Mouse (Mus musculus): ENCODE data around the gene Frs3. TPM values are rescaled to one million over a fixed set of nuclear protein-coding genes. Genes with fewer than 3 reads are reported as not detected.

Frs3 gene
- polyA plus RNA-seq, 1 experiment from 2014 or later, result 27.1 TPM

DNA sequence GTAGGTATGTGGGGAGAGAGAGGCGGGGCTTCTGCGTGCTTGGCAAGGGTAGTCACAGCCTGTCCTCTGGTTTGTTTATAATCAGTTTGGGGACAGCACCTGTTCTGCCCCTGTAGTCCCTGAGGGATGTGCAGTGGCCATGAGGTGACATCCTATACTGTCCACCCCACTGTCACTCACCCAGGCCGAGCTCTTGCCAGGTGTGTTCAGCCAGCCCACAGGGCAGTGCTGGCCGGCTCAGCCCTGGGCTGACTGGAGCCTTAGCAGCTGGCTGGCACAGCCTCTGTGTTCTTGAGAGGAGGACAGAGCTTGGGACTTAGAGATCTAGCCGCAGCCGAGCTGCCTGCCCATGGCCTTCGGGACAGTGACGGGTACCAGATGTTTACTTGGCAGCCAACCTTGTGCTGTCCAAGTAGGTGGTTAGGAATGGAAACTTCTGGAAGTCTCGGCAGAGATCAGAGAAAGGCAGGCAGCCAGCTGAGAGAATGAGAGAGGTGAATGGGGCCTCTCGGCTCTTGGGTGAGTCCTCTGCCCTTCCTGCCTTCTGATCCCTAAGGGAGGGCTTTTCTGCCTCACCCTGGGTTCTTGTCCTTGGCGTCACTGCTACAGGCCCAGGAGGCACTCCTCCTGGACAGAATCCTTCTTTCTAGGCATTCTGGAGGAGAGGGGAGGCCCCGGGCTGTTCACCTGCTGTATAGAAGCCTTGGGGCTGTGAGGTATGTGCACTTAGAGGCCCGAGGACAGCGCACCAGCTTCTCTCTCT, 60.1 kb downstream of the Frs3 start:
- H3K4me3 ChIP-seq (replicated peaks; ENCODE audit: low read length), result no peak overlapping the region
- ATAC-seq, result no peak
- H3K4me2 ChIP-seq (ENCODE audit: low read length), result no peak overlapping the region
- no peak overlapping the region for H3K9ac ChIP-seq (replicated peaks; ENCODE audit: low read depth, low read length)
- H3K9me3 ChIP-seq (ENCODE audit: control insufficient read depth, low read length), result peaks cover 2% of the 10 kb centered on the region; the same call in 1 of the 2 replicates
- 72% methylated on average over 14 of the region's 14 CpGs for WGBS
- H3K4me1 ChIP-seq (replicated peaks; ENCODE audit: control insufficient read depth, insufficient read depth, low read length), result no peaks in the 10 kb centered on the region
- no peak overlapping the region for H3K27ac ChIP-seq (ENCODE audit: low read length)
- H3K36me3 ChIP-seq (ENCODE audit: control insufficient read depth, insufficient read depth), result no peaks in the 10 kb centered on the region
- H3K27me3 ChIP-seq (replicated peaks; ENCODE audit: control insufficient read depth, insufficient read depth, low read length), result no peaks in the 10 kb centered on the region

DNA sequence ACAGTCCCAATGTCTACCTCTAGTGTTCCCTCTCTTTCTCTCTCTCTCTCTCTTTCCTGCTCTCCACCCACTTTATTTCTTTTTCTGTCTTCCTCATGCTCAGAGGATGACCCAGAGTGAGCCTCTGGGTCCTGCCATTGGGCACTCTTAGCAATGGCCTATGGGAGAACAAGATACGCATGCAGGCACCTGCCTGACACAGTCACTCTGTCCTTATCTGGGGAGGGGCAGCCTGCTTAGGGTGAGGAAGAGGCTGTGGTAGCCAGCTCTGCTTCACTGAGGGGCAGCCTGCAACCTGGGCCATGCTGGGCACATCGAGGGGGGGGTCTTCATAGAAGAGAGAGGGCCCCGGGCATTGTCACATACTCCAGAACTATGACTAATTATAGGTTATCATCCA, 60.8 kb downstream of the Frs3 start:
- H3K4me2 ChIP-seq (ENCODE audit: low read length), result no peak overlapping the region
- no peaks in the 10 kb centered on the region for H3K27me3 ChIP-seq (replicated peaks; ENCODE audit: control insufficient read depth, insufficient read depth, low read length)
- H3K36me3 ChIP-seq (ENCODE audit: control insufficient read depth, insufficient read depth), result no peaks in the 10 kb centered on the region
- H3K4me1 ChIP-seq (replicated peaks; ENCODE audit: control insufficient read depth, insufficient read depth, low read length), result no peaks in the 10 kb centered on the region
- H3K4me3 ChIP-seq (replicated peaks; ENCODE audit: low read length), result no peak overlapping the region
- H3K9ac ChIP-seq (replicated peaks; ENCODE audit: low read depth, low read length), result no peak overlapping the region
- 79% methylated on average over 3 of the region's 3 CpGs for WGBS
- H3K9me3 ChIP-seq (ENCODE audit: control insufficient read depth, low read length), result peaks cover 2% of the 10 kb centered on the region; the same call in 1 of the 2 replicates
- ATAC-seq, result no peak
- H3K27ac ChIP-seq (ENCODE audit: low read length), result no peak overlapping the region

DNA sequence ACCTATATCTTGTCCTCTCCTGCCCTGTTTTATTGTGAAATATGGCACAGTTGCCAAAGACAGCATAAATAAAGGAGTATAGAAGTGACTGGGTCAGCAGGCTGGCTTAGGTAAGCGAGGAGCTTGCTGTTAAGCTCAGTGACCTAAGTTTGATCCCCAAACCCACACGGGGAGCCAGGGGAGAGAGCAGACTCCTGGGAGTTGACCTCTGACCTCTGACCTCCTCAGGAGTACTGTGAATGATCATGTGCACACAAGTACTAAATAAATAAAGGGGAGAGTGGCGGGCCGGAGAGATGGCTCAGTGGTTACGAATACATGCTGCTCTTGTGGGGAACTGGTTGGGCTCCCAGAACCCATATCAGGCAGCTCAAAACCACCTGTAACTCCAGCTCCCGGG, 61.3 kb downstream of the Frs3 start:
- no peaks in the 10 kb centered on the region for H3K36me3 ChIP-seq (ENCODE audit: control insufficient read depth, insufficient read depth)
- H3K27me3 ChIP-seq (replicated peaks; ENCODE audit: control insufficient read depth, insufficient read depth, low read length), result no peaks in the 10 kb centered on the region
- H3K27ac ChIP-seq (ENCODE audit: low read length), result no peak overlapping the region
- no peak overlapping the region for H3K4me2 ChIP-seq (ENCODE audit: low read length)
- H3K9me3 ChIP-seq (ENCODE audit: control insufficient read depth, low read length), result no peaks in the 10 kb centered on the region
- H3K9ac ChIP-seq (replicated peaks; ENCODE audit: low read depth, low read length), result no peak overlapping the region
- no peaks in the 10 kb centered on the region for H3K4me1 ChIP-seq (replicated peaks; ENCODE audit: control insufficient read depth, insufficient read depth, low read length)
- WGBS, result 63% methylated on average over 6 of the region's 6 CpGs
- no peak for ATAC-seq
- H3K4me3 ChIP-seq (replicated peaks; ENCODE audit: low read length), result no peak overlapping the region

DNA sequence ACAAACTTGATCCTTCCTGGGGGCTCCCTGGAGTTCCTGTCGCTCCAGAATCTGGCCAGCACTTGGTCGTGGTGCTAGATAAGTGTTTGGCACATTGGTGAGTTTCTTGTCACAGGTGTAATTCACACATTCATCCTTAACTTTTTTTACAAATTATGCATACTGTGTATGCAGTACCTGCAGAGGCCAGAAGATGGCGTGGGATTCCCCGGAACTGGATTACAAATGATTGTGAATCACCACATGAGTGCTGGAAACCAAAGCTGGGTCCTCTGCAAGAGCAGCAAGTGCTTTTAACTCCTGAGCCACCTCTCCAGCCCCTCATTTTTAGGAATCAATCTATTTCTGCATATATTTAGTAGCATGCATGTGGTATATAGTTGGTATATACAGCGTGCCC, 63.0 kb downstream of the Frs3 start:
- Histone ChIP-seq H3K27me3 (replicated peaks; ENCODE audit: control insufficient read depth, insufficient read depth, low read length) (no peaks in the 10 kb centered on the region), H3K9ac (replicated peaks; ENCODE audit: low read depth, low read length) (no peak overlapping the region), H3K27ac (ENCODE audit: low read length) (no peak overlapping the region), H3K9me3 (ENCODE audit: control insufficient read depth, low read length) (no peaks in the 10 kb centered on the region), H3K36me3 (ENCODE audit: control insufficient read depth, insufficient read depth) (no peaks in the 10 kb centered on the region), H3K4me2 (ENCODE audit: low read length) (no peak overlapping the region), H3K4me3 (replicated peaks; ENCODE audit: low read length) (no peak overlapping the region), H3K4me1 (replicated peaks; ENCODE audit: control insufficient read depth, insufficient read depth, low read length) (no peaks in the 10 kb centered on the region)
- no peak for ATAC-seq
- WGBS, result 70% methylated on average over 5 of the region's 5 CpGs

DNA sequence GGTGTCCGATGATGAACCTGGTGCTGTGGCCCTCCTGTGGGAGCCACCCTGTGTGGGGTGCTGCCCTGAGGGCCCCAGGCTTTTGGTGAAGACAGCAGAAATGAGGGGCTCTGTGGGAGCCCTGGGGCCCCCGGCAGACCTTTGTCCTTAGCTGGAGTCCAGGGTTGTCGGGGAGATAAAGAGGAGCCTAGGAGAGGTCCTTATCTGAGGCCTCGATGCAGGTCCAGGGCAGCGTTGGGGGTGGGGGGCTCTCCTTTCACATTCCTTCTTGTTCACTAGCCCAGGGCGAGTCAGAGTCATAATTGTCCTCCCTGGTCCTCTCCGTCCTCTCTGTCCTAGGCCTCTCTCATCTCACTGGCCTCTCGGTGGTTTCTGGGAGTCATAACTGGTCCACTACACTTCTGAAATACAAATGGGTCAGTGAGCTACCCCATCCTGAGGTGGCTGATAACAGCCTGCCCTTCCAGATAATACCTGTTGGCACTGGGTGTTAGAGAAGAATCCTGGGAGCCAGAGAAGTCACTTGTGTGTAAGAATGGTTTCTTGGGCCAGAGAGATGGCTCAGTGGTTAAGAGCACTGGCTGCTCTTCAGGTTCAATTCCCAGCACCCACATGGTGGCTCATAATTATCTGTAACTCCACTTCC, 64.4 kb downstream of the Frs3 start:
- no peaks in the 10 kb centered on the region for H3K27me3 ChIP-seq (replicated peaks; ENCODE audit: control insufficient read depth, insufficient read depth, low read length)
- H3K27ac ChIP-seq (ENCODE audit: low read length), result no peak overlapping the region
- no peak overlapping the region for H3K4me3 ChIP-seq (replicated peaks; ENCODE audit: low read length)
- no peak overlapping the region for H3K9ac ChIP-seq (replicated peaks; ENCODE audit: low read depth, low read length)
- ATAC-seq, result no peak
- no peaks in the 10 kb centered on the region for H3K36me3 ChIP-seq (ENCODE audit: control insufficient read depth, insufficient read depth)
- H3K4me2 ChIP-seq (ENCODE audit: low read length), result no peak overlapping the region
- H3K4me1 ChIP-seq (replicated peaks; ENCODE audit: control insufficient read depth, insufficient read depth, low read length), result no peaks in the 10 kb centered on the region
- WGBS, result 87% methylated on average over 8 of the region's 8 CpGs
- H3K9me3 ChIP-seq (ENCODE audit: control insufficient read depth, low read length), result no peaks in the 10 kb centered on the region

Other genes with a start within 250 kb of the Frs3 start
- gene Taf8, start 186.7 kb upstream of the Frs3 start, polyA plus RNA-seq (2015; fragmentation: Nextera tagmentation; extraction: Ambion mirVana), result 24.9 and 25.7 TPM in 2 replicates
- 58.5 and 66.0 TPM in 2 replicates for gene Ccnd3, start 184.0 kb upstream of the Frs3 start, polyA plus RNA-seq (2015; fragmentation: Nextera tagmentation; extraction: Ambion mirVana)
- 32.9 and 36.1 TPM in 2 replicates for gene Bysl, start 77.5 kb upstream of the Frs3 start, polyA plus RNA-seq (2015; fragmentation: Nextera tagmentation; extraction: Ambion mirVana)
- 51.6 and 51.8 TPM in 2 replicates for gene Med20, start 77.4 kb upstream of the Frs3 start, polyA plus RNA-seq (2015; fragmentation: Nextera tagmentation; extraction: Ambion mirVana)
- gene Gm20517, start 77.4 kb upstream of the Frs3 start, polyA plus RNA-seq (2015; fragmentation: Nextera tagmentation; extraction: Ambion mirVana), result 2.3 and 2.9 TPM in 2 replicates
- 8.6 and 9.1 TPM in 2 replicates for gene Usp49, start 58.3 kb upstream of the Frs3 start, polyA plus RNA-seq (2015; fragmentation: Nextera tagmentation; extraction: Ambion mirVana)
- gene Tomm6, start 644 bp upstream of the Frs3 start, polyA plus RNA-seq (2015; fragmentation: Nextera tagmentation; extraction: Ambion mirVana), result 228 and 241 TPM in 2 replicates
- gene Gm21981, start 5.4 kb downstream of the Frs3 start, polyA plus RNA-seq (2015; fragmentation: Nextera tagmentation; extraction: Ambion mirVana), result 0.48 and 0.60 TPM in 2 replicates
- 0.54 and 1.0 TPM in 2 replicates for gene Prickle4, start 5.7 kb downstream of the Frs3 start, polyA plus RNA-seq (2015; fragmentation: Nextera tagmentation; extraction: Ambion mirVana)
- gene Pgc, start 37.8 kb downstream of the Frs3 start, polyA plus RNA-seq (2015; fragmentation: Nextera tagmentation; extraction: Ambion mirVana), result not detected in 2 replicates
- gene Tfeb, start 48.0 kb downstream of the Frs3 start, polyA plus RNA-seq (2015; fragmentation: Nextera tagmentation; extraction: Ambion mirVana), result 2.2 TPM in 2 replicates
- 2.0 and 2.5 TPM in 2 replicates for gene Mdfi, start 145.7 kb downstream of the Frs3 start, polyA plus RNA-seq (2015; fragmentation: Nextera tagmentation; extraction: Ambion mirVana)
- gene Foxp4, start 235.6 kb downstream of the Frs3 start, polyA plus RNA-seq (2015; fragmentation: Nextera tagmentation; extraction: Ambion mirVana), result 29.1 and 29.6 TPM in 2 replicates

Measured in forebrain, embryonic 16.5 days (tissue).